Mouse (Mus musculus) hindbrain, postnatal 0 days (tissue): ENCODE measurements at regions not wholly inside any gene's neighbourhood (a gene's known extent, or its start where the extent isn't known, plus 50 kb on each side); places are given as distances from the start of the nearest gene placed in this dataset.

Experiments
- ATAC-seq: fragments of 200-750 bp; cut with Nextera tagmentation; 2 replicates; pipeline ENCODE4 v1.8.0; 2017; ENCODE audit warnings: mild to moderate bottlenecking, moderate TSS enrichment, moderate library complexity
- DNase-seq: peaks from one replicate; pipeline ENCODE4 v3.0.0-alpha.2; 2015; ENCODE audit warnings: low spot score
- H3K27ac ChIP-seq: fragments of 300-500 bp; sonication (generic); 2 replicates; pipeline ENCODE4 v1.5.1; 2014; ENCODE audit warnings: mild to moderate bottlenecking
- H3K27me3 ChIP-seq: fragments of 300-500 bp; sonication (generic); 2 replicates; pipeline ENCODE4 v1.6.1; 2014; ENCODE audit warnings: low read length, mixed read lengths; ENCODE audit not compliant: insufficient read depth
- H3K36me3 ChIP-seq: fragments of 300-500 bp; sonication (generic); 2 replicates; pipeline ENCODE4 v1.6.1; 2014; ENCODE audit warnings: low read length, mixed read lengths; ENCODE audit not compliant: insufficient read depth
- H3K4me1 ChIP-seq: fragments of 300-500 bp; sonication (generic); 2 replicates; pipeline ENCODE4 v1.6.1; 2014; ENCODE audit warnings: antibody characterized with exemption, low read length, mixed read lengths; ENCODE audit not compliant: insufficient read depth
- H3K4me2 ChIP-seq: fragments of 300-500 bp; sonication (generic); 2 replicates; pipeline ENCODE4 v1.6.1; 2014; ENCODE audit warnings: low read depth, mild to moderate bottlenecking, low read length, moderate library complexity, mixed read lengths
- H3K4me3 ChIP-seq: fragments of 300-500 bp; sonication (generic); 2 replicates; pipeline ENCODE4 v1.5.1; 2014; ENCODE audit warnings: low read length
- H3K9ac ChIP-seq: fragments of 300-500 bp; sonication (generic); replicated peaks from 2 replicates; pipeline ENCODE4 v1.6.1; 2014; ENCODE audit warnings: mild to moderate bottlenecking, low read length, moderate library complexity, mixed read lengths
- H3K9me3 ChIP-seq: fragments of 300-500 bp; sonication (generic); 2 replicates; pipeline ENCODE4 v1.6.1; 2016; ENCODE audit warnings: low read length, mixed read lengths
- CTCF ChIP-seq: IDR thresholded peaks from 2 replicates; pipeline ENCODE4 v1.5.1; 2016; ENCODE audit warnings: antibody characterized with exemption, control low read depth, low read depth
- WGBS: fragments of 180-500 bp; shearing (Covaris S2); extraction: QIAGEN DNeasy Blood & Tissue Kit; methylation state at CpG from one replicate; pipeline ENCODE4 v1.1.7; 2014; 5-methylcytosine and 5-hydroxymethylcytosine counted together
- microRNA-seq, 2 experiments: library from miRNA; unstranded; fragments of <30 nt; microRNA quantifications; one replicate each; pipeline ENCODE4; 2016

DNA sequence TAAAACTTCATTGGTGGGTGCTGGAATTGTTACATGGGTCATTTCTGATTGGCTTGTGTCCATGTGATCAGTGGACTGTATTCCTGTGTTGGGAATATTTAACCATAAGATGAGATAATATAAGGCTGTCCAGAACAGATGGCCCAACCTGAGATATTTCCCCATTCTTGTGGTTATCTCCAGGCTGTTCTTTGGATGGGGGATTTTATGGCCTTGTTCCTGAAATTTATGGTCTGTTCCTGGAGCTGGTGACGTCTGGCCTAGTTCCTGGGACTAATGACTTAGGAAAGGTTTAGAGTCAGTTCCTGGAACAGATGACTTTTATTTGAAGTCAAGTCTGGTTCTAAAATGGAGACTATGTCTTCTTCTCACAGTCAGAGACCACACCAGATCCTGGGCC lies 64.8 kb upstream of the Adgra1 start:
- Histone ChIP-seq H3K36me3 (no peaks in the 10 kb centered on the region), H3K4me2 (no peak overlapping the region), H3K4me3 (no peak overlapping the region), H3K27me3 (no peaks in the 10 kb centered on the region), H3K4me1 (0 out of 2 replicates have a peak, but pooled peaks cover 5% of the 10 kb centered on the region), H3K9me3 (no peaks in the 10 kb centered on the region), H3K9ac (no peak overlapping the region), H3K27ac (no peak overlapping the region)
- no peak for TF ChIP-seq CTCF
- 77% methylated on average over 1 of the region's 1 CpGs for WGBS
- DNase-seq (no peak), ATAC-seq (no peak)

DNA sequence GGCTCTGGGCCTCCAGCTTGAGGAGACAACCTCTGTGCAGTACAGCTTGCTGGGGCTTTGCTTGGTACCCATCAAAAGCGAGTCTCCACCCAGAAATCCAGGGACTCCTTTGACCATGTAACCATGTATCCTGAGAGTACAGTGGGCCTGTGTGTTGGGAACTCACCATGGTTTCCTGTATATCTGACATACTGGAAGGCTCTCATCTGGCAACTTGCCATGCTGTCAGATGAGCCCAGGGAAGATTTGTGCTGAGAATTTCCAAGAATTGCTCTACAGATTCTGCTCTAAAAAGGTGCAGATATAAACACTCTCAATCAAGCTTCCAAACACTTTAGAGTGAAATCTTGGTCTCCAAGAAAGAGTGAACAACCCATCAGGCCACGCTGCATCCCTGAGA lies 56.7 kb upstream of the Adgra1 start:
- Histone ChIP-seq H3K27ac (no peak overlapping the region), H3K4me1 (0 out of 2 replicates have a peak, but pooled peaks cover 2% of the 10 kb centered on the region), H3K4me3 (no peak overlapping the region), H3K9ac (no peak overlapping the region), H3K9me3 (no peaks in the 10 kb centered on the region), H3K27me3 (no peaks in the 10 kb centered on the region), H3K36me3 (no peaks in the 10 kb centered on the region), H3K4me2 (no peak overlapping the region)
- no peak for TF ChIP-seq CTCF
- DNase-seq (no peak), ATAC-seq (no peak)
- 83% methylated on average over 2 of the region's 2 CpGs for WGBS

DNA sequence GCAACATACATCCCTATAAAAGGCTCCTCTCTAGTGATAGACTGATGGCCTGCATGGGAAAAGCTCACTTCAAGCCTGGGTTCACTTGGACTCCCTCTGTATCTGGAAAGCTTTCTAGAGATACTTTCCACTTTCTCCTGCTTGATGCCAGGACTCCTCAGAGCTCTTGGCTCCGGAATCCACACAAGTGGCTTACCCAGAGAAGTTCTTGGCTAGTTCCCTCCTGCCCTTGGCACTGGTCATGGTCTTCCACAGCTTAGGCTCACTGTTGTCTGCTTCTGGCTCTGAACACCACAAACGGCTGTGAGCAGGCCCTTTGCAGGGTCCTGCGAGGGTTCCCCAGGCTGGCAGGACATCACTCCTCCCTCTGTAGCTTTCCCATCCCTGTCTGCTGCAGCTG lies 54.1 kb upstream of the Adgra1 start:
- TF ChIP-seq CTCF: no peak
- H3K27ac ChIP-seq: no peak overlapping the region
- H3K4me3 ChIP-seq: no peak overlapping the region
- H3K9me3 ChIP-seq: no peaks in the 10 kb centered on the region
- H3K4me1 ChIP-seq: no peaks in the 10 kb centered on the region
- ATAC-seq (no peak), DNase-seq (no peak)
- H3K9ac ChIP-seq: no peak overlapping the region
- no peaks in the 10 kb centered on the region for H3K27me3 ChIP-seq
- no peaks in the 10 kb centered on the region for H3K36me3 ChIP-seq
- no peak overlapping the region for H3K4me2 ChIP-seq
- 59% methylated on average over 3 of the region's 3 CpGs for WGBS

DNA sequence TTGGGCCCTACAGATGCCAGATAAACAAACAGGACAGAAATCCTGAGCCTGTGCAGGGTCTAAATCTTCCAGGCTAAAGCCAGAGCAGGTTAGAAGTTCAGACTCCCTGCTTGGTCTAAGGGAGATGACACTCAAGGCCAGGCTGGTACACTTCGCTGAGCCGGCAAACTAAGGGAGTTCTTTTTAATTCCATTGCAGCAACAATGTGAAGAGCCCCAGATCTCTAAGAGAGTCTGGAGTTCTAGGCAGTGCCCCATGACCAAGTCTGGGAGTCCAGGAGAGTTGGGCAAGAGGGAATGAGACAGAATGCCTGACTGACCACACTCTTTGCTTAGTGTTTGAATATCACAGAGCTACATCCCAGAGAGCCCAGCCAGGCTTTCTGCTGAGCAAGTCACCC lies 52.5 kb upstream of the Adgra1 start:
- DNase-seq (no peak), ATAC-seq (no peak)
- H3K4me3 ChIP-seq: no peak overlapping the region
- no peak overlapping the region for H3K4me2 ChIP-seq
- H3K9ac ChIP-seq: no peak overlapping the region
- H3K27ac ChIP-seq: no peak overlapping the region
- no peaks in the 10 kb centered on the region for H3K9me3 ChIP-seq
- no peak for TF ChIP-seq CTCF
- no peaks in the 10 kb centered on the region for H3K36me3 ChIP-seq
- WGBS: 87% methylated on average over 2 of the region's 2 CpGs
- H3K4me1 ChIP-seq: no peaks in the 10 kb centered on the region
- H3K27me3 ChIP-seq: no peaks in the 10 kb centered on the region

Small RNAs in the stretch of these regions (microRNA-seq; reads per million reads assigned to microRNA genes)
- gene Mir6401: 0 reads per million in 2 experiments
